Mouse (Mus musculus) mesoderm, embryonic 11.5 days (tissue): ENCODE measurements around the gene Sf3b1.
A peak's percentile ranks its signal among the peaks of the same experiment; 100 is the strongest.
"Not testable (repeated sequence)": the region's sequence is repeated elsewhere in the genome, so short reads cannot be mapped to it uniquely, and the experiment has no call there.

Experiments used
- DNase-seq: peaks from one replicate; pipeline ENCODE4 v3.0.0-alpha.2; 2012; ENCODE audit warnings: low read depth, low spot score

The Sf3b1 gene

DNA sequence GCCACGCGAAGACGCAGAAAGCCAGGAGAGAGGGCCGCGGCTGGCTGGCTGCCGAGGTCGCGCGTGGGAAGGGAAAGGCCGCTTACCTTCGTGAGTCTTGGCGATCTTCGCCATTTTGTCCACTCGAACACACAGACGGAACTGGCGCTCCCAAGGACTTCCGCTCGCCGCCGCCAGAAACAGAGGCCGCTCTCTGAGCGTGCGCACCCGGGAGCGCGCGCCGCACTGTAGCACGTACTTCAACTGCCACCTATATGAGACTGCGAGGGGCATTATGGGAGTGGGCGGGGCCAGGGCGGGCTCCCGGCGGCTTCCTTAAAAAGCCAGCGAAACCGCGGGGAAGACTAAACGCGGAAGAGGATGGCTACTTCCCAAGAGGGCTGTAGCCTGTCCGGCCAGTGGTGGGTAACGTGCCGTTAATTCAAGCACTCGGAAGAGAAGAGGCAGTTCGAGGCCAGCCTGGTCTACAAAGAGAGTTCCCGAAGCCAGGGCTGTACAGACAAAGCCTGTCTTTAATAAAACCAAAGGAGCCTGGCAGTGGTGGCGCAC, at the start of gene Sf3b1:
TSS of gene Sf3b1 (minus strand) at position 229 of the 549 bp plus-strand sequence.
- DNase-seq: peak; percentile 97

DNA sequence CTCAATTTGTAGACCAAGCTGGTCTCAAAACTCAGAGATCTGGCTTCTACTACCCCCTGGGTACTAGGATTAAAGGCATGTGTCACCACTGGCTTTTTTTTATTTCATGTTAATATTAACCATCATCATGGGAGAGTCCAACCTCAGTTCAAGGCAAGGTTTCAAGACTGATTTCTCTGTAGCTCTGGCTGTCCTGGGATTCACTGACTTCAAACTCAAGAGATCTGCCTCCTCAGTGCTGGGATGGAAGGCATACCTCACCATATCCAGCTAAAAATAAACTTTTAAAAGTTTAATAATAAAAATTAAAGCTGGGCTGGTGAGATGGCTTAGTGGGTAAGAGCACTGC, 49.1 kb upstream of the Sf3b1 start:
- no peak for DNase-seq

DNA sequence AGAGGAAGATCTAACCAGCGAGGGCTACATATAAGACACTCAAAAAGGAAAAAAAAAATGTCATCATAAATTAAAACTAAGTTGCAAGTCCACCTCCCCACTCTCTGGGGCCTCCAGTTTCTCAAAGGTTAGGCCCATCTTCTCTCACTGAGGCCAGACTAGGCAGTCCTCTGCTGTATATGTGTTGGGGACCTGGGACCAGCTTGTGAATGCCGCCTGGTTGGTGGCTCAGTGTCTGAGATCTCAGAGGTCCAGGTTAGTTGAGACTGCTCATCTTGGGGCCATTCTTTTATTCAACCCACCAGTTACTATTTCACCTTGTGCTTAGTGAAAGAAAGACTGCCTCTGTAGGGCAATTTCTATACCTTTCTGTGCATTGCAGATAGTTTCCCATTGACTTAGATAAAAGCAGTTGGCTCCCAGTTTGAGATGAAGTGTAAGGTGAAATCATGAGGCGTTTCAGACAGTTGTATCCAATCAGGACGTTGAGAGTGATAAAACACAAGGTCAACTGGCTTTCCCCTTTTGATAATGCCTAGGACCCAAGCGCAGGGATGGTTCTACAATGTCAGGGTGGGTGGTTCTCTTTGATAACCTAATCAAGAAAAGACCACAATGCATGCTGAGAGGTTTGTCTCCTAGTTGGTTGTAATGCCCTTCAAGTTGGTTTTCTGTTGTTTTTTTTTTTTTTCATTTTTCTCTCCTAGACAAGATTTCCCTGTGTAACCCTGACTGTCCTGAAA, 48.5 kb upstream of the Sf3b1 start:
- no peak for DNase-seq

DNA sequence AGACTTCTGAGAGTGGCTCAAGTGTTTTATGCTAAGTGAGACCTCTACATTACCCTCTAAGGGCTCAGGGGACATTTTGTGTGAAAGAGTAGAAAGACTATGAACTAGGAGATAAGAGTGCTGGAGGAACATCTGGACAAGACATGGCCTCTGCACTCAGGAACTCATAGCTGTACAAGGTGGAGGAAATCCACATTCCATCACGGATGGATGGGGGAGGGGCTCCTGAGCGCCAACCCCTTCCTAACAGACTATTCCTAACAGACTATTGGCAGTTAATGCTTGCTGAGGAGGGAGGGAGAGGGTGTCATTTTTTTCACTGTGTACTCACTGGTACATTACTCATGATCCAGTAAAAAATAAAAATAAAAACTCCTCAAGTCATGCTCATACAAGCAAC, 47.5 kb upstream of the Sf3b1 start:
- DNase-seq: peak; percentile 48

DNA sequence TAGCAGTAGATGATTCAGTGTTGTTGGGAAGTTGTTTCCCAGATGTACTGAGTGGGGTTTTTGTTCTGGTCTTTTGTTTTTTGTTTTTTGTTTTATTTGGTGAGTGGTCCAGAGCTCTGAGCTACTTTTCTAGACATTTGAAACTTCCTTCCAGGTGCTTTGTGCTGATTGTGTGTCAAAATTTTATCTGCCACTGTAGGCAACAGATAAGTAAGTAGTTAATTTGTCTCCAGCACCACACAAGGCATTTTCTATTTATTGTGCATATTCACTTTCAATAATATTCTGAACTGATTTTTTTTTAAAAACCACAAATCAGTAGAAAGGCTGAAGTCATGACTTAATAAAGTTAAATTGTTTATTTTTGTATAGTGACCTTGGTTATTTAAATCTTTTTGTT, 45.0 kb upstream of the Sf3b1 start:
- not testable (repeated sequence) for DNase-seq

DNA sequence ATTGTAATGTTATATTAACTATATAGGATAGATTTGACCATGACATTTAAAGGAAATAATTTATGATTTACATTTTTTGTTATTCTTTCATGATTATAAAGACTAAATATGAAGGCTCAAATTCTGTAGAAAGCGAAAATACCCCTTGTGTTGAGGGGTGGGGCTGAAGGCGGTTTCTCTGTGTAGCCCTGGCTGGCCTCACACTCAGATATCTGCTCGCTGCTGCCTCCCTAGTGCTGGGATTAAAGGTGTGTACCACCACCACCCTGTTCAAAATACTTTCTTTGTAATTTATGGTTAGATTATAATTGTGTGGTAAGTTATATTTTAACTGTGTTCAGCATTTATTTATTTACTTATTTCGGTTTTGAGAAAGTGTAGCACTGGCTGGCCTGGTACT, 34.5 kb upstream of the Sf3b1 start:
- no peak for DNase-seq

DNA sequence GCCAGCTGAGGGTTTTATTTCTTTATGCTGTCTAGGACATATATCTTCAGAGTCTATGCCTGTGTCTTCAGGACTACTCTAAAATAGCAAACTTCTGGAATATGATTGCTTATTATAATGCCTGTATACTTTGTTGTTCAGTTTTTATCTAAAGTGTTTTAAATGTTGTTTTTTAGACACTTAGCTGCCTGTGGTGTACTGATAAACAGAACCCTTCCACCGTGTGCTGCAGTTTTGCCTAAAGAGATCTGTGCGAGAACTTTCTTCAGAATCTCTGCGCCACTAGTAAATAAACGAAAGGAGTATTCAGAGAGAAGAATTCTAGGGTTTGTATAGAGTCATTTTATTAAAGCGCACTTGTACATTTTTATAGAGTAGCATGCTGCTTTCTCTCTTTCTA, 33.8 kb upstream of the Sf3b1 start:
- no peak for DNase-seq

DNA sequence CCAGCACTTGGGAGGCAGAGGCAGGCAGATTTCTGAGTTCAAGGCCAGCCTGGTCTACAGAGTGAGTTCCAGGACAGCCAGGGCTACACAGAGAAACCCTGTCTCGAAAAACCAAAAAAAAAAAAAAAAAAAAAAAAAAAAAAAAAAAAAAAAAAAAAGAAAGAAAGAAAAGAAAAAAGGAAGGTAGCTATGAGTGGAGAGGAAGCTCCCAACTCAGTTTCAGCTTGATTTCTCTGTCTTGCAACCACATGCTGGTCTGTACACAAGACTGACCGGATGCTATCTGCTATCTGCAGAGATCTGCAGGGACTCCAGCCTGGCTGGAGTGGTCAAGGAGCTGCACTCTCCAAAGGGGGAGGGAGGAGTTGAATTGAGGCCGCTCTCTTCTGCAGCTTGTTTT, 31.1 kb upstream of the Sf3b1 start:
- DNase-seq: not testable (repeated sequence)

DNA sequence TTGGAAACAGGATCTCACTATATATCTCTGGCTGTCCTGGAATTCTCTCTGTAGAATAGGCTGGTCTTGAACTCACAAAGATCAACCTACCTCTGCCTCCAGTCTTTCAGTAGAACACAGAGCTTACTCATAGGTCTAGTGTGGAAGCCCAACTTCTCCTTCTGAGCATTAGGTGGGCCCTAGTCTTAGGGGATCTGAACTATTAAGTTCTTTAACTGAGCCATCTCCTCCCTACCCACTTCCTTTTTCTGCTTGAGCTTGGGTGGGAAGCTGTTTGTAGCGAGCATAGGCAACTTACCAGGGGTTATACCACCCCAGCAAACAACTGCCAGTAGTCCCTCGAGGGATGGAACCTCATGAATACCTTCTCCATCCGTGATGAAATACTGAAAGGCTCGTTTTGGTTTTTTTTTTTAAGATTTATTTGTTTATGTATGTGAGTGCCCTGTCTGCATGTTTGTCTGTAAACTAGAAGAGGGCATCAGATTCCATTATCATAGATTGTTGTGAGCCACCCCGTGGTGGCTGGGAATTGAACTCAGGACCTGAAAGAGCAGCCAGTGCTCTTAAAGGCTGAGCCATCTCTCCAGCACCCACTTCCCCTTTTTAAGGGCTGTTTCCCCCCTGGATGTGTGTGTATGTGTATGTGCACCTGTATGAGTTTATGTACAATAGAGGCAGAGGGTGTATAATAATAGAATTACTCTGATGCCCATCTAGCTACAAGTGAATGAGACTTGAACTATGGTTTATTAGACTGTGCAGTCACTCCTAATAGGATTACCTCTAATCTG, 28.2 kb upstream of the Sf3b1 start:
- no peak for DNase-seq

DNA sequence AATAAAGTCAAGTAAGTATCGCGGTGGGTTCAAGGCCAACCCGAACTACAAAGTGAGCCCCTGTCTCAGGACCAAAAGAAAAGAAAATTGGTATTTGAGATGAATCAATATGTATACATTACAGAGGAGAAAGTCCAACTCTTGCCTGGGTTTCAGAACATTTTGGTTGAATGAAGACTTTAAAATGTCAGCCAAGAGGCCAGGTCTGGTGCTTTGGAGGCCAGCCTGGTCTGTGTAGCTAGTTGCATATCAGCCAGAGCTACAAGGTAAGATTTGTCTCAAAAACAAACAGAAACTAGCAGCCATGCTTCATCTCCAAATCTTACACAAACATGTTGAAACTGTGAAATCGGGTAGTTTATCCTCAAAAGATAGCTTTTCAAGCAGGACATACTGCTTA, 26.3 kb upstream of the Sf3b1 start:
- no peak for DNase-seq

DNA sequence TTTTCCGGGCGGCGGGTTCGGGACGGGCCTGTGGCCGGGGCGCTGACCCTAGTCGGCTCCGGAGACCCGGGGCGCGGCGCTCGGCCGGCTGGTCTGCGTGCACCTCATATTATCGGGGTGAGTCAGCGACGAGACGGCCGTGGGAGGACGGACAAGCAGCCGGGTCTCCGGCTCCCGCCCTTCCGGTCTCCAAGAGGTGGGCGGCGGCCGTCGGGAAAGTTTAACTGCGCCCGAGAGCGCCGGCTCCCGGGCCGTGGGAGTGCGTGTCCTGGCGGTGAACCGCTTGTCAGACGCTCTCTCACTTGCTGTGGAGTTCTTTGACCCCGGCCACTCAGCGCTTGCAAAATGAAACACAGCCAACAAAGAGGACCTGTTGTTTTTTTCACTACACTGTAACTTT, 25.7 kb upstream of the Sf3b1 start:
- peak; percentile 66 for DNase-seq

DNA sequence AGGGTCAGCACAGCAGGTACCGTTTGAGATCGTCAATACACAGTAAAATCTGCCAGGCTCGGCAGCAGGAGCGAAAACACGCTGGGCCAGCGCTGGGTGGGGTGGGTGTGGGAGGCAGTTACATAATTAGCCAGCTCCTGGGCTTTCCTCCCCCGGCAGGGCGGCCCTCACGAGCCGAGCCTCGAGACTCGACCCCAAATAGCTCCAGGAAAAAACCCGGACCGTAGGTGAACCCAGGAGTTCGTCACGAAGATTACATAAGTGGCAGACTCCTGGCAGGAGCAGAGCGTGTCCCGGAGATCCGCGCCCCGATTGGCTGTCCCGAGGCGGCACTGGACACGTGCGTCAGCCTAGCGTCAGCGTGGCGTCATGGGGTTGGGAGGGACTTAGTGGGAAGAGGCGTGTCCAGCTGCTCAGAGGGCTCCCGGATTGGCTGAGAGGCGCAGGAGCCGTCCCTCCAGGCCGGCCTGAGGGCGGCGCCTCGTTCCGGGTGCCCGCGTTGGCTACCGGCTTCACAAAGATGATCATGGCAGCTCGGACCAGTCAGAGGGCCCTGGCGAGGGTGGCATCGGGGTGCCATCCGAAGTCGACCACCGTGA, 25.2 kb upstream of the Sf3b1 start, which contains the start of gene Coq10b:
TSS of gene Coq10b (plus strand) at position 416 of the 599 bp plus-strand sequence.
- peak; percentile 99 for DNase-seq

DNA sequence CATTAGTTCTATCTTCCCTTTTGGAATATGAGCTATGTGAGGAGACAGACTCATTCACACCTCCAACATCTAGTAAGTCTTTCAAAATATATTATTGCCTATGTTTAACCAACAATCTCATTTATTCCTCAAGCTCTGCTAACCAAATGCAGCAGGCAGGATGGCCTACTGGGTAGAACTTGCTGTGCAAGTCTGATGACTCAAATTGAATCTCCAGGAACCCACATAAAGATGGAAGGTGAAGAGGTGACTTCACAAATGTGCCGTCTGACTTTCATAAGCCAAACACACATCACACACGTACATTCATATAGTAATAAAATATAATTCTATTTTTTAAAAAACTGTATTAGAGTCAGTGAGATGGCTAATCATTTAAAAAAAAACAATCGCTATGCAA, 24.4 kb upstream of the Sf3b1 start:
- DNase-seq: no peak

DNA sequence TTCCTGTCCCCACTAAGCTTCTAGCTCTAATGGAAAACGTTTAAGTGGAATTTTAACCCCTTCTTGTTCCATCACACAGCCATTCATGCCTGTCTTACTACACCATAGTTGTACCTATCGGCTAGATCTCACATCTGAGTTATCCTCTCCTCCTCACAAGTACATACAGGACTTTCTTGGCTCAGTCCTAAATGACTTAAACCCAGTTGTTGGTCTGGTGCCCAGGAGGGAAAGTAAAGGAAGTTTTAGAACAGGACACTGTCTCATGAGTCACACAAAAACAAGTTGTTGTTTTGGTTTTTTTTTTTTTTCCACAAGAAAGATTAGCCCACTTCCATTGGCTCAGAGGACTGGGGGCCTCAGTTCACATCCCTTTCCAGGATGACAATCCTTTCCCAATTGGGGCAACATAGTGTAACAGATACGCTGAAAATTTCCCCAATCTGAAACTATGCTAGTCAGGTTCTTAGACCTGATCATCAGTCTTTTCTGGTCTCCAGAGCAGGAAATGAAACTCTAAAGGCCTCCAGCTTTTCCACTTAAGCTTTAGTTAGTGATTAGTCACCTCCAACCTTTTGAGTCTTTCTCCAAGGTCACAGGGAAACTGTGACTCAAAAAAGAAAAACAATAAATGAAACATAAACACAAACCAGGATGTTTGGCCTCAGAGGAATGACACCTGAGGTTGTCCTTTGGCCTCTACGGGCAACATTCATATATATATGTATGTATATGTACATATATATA, 21.7 kb upstream of the Sf3b1 start:
- DNase-seq: no peak

DNA sequence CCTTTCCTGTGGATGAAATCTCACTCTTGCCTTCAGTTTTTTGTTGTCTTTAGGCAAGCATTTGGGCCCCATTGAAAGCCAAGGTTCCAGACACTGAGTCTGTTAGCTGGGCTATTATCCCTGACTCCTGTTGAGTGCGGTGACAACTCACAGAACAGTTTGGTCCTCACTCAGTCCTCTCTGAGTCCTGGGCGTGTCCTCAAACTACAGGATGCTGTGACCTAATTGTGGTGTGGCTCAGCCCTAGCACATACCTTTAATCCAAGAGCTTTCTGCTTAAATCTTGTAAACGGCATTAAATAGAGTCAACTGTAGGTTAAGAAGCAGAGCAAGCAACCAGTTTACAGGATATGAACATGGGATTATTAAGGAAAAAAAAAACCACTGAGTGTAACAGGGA, 15.9 kb upstream of the Sf3b1 start:
- no peak for DNase-seq

DNA sequence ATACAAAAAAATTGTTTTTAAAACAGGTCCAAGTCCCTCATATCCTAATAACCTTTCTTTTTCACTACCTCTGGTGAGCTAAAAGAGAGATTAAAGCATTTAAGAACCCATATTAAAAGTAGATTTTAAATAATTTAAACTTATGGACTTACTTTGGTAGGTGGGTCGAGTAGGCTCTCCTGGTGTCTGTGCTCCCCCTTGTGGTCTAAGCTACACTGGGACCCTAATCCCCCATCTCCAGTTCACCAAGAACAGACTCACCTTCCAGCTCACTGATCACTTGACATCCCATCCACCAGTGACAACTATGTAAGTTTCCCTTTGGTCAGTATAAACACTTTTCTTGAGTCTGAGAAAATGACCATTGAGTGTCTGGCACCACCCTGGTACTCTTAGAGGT, 15.0 kb upstream of the Sf3b1 start:
- DNase-seq: no peak

DNA sequence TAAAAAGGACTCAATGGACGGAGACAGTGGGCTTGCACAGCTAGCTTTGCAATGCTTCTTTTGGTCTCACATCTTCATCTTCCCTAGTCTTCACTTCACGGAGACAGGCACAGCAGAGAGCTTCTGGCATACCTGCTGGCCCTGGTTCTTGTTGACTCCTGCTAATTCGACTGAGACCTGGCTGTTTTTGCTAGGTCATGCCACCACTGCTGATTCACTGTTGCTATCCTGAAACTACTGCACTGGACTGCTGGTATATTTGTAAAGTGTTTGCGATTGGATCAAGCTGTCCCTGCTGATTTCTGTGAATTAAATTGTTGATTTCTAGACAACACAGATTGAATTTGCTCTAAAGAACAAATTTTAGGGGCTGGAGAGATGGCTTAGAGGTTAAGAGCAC, 14.4 kb upstream of the Sf3b1 start:
- DNase-seq: no peak

DNA sequence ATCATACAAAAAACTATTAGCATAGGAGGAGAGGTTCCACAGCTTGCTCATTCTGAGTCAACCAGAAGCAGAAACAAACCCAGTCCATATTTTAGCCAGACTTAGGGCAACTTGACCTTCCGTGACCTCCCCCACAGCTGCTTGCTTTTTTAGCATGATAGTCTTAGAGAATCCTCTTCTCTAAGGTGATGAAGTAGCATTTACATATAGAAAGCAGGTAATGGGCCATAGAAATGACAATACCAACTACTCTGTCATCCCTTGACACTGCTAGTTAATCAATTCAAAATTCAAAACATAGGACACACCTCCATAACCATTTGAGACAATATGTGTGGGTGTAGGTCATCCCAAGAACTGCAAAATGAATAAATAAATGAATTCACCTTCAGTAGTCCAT, 12.7 kb upstream of the Sf3b1 start:
- DNase-seq: no peak

DNA sequence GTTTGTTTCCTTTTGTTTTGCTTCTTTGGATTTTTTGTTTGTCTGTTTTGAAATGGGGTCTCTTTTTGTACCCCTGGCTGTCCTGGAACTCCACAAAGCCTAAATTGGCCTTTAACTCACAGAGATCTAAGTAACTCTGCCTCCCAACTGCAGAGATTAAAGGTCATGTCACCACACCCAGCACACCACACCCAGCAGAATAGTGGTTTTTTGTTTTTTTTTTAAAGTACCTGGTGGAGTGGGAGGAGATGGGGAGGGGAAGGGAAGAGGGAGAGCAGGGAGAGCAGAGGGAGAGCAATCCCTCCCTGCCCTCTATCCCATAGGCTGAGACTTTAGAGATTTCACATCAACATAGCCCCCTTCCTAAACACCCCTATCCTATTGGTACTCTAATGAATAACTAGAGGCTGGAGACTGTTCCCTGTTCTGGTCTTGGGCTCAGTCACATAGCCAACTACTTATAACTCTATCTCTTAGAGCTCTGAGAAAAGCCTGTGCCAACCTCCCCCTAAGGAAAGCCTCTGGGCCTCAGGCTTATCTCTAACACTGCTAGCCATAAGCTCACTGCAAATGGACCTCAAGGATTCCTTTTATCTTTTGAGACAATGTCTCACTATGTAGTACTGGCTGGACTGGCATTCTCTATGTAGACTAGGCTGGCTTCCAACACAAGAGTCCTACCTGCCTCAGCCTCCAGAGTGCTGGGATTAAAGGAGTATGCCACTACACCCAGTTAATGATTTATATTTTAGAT, 3.9 kb upstream of the Sf3b1 start:
- no peak for DNase-seq

DNA sequence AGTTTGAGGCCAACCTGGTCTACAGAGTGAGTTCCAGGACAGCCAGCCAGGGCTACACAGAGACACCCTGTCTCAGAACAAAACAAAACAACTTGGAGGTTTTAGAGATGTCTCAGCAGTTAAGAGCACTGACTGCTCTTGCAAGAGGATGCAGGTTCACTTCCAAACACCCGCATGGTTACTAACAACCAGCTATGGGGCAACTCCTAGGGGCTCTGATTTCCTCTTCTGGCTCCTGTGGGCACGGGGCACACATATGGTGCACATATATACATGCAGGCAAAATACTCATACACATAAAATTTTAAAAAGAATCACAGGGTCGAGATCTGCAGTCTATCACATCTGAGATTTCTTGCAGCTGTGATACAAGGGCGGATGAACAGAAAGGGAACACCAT, 2.2 kb upstream of the Sf3b1 start:
- DNase-seq: no peak
